Mouse (Mus musculus) thymus, adult 18-20 months (tissue): ENCODE data around the gene Ip6k3.

Experiments
- DNase-seq, 2 experiments: peaks; one replicate each; pipeline ENCODE4 v3.0.0; 2022; ENCODE audit warnings: mixed read lengths in 2 of 2

The Ip6k3 gene

GRCm38 (mm10) chr17:27181666-27182065, 14.1 kb upstream of the Ip6k3 start:
- no peak for DNase-seq

- no peak for DNase-seq
Observed at GRCm38 (mm10) chr17:27179681-27180280, 12.2 kb upstream of the Ip6k3 start.

- DNase-seq, result no peak
Observed at GRCm38 (mm10) chr17:27178427-27179177, 11.0 kb upstream of the Ip6k3 start.

DNA sequence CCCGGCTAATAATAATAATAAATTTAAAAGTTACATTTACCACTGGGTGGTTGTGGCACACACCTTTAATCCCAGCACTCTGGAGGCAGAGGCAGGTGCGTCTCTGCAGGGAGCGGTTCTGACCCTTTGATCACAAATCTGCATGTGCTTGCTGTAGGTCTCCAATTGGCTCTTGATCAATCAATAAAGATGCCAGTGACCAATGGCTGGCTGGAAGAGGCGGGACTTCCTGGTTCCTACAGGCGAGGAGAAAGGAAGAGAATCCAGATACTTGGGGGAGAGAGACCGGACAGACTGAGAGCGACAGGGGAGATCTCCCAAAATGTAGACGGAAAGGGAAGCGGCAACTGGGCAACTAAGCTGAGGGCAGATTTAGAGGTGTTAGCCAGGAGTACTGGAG, 10.4 kb upstream of the Ip6k3 start:
- DNase-seq, result no peak

DNA sequence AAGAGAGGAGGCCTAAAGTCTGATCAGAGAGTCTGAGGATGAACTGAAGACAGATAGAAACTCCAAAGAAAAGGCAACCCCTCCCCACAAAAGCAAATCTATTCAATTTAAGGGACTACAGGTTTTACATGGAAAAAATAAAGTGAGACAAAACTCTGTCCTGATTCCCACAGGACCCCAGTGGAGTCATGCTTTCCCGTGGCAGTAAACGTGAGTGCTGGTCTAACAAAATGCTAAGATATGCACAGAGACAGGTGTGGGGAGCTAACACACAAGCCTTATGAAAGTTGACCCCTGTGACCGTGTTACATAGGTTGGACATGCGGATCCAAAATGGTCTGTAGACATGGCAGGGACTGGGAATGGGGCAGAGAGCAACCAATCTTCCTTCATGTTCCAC, 9.2 kb upstream of the Ip6k3 start:
- no peak for DNase-seq

GRCm38 (mm10) chr17:27176287-27176686, 8.7 kb upstream of the Ip6k3 start:
- no peak for DNase-seq

DNA sequence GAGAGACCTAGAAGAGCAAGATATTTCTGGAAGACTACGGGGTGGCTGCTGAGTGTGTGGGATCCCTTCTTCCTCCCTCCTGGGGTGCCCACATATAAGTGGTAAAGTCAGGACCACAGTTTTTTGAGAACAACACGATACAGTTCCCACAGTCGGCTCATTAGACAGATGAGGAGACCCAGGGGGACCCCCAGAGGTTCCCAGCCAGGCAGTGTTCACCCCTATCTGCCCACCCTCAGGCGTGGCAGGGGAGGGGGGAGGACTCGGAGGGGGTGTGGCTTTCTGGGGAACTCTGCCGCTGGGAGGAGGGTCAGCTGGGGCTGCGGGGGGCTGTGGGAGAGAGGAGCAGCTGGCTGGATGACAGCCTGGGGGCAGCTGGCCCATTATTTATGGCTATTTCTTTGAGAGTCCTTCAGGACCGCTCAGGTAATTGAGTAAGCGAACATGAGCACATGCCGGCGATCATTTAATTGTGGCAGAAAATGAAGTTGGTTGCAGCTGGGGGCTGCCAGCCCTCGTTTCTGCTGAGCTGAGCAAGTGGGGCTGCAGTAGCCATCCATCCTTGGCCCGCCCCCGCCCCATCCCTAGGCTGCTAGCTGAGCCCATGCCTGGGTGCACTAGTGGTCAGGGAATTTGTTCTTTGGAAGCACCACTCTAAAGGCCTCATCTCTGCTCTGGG, 7.7 kb upstream of the Ip6k3 start:
- no peak for DNase-seq

- no peak for DNase-seq
Observed at GRCm38 (mm10) chr17:27173715-27174114, 6.1 kb upstream of the Ip6k3 start.

- no peak for DNase-seq
Observed at GRCm38 (mm10) chr17:27172459-27172858, 4.9 kb upstream of the Ip6k3 start.

GRCm38 (mm10) chr17:27171121-27171520, 3.5 kb upstream of the Ip6k3 start:
- no peak for DNase-seq

DNA sequence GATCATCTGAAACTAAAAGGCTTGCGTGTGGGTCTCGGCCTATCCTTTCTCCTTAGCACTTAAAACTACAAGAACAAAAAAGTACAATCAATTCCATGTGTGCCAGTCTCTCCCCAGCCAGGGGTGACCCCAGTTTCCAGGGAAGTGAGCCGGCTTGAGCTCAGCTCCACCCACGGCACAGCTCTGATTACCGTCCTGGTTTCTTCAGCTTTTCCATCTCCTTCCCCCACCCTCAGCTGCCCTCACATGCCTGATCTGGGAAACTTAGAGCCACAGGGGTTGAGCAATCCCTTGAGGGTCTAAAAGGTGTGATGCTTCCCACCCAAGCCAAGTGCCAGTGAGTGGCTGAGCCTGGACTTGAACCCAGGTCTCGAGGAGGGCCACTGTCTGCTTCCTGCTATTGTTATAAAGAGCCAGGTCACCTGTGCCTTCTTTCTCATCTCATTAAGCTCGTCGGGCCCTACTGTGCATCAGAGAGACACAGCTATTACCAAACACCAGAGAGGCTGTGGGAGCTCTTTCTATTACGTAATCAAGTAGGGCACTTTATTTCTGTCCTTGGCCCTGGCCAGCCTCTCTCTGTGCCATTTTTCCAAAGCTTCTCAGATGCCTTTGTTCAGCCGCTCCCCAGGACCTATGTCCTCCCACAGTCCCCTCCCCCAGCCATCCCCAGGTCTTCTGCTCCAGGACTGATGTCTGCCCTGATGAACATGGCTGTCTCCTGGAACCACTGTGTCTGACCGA, 2.5 kb upstream of the Ip6k3 start:
- no peak for DNase-seq

- no peak for DNase-seq
Observed at GRCm38 (mm10) chr17:27168569-27168968, 974 bp upstream of the Ip6k3 start.

DNA sequence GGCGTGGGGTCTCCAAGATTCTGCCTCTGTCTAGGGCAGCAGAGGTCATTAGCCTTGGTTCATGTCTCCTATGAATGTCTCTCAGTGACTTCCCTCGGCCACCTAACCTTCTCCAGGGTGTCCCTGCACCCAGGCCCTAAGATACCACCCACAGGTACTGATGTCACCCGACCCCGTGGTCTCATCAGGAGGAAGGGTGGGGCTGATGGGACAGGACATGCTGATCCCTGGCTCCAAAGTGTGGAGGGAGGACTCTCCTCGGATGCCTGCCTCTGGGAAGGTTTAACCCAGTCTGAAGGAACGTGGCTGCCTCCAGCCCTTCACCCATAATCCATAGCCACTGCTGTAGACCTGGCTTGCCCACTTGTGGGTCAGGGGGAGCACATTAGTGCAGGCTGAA, 694 bp downstream of the Ip6k3 start:
- DNase-seq, result no peak

DNA sequence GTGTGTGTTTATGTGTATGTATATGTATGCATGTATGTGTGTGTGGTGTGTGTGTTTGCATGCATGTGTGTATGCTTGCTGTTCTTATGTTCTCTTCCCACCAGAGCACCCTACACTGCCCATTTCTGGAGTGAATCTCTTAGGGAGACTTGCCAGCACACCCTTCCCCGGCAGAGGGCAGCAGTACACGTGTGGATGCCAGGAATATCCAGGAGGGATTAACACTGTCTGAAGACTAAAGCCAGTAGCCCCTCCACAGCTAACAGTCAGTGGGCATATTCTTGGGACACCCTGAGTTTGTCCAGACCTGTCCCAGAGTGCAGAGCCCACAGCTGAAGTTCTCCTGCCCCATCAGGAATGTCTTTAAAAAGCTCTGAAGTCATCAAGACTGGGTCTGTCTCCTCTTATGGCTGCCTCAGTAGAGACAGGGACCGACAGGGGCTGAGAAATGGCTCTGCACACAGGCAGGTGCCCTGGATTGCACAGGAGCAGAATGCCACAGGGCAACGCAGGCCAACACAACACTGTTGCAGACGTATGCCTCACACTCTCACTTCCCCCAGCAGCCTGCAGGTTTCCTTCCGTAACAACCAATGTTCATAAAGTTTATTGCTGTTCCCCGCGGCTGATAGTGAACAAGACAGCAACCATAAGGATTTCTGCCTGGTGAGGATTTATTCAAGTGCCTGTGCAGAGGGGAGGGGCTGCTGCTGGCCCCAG, 2.4 kb downstream of the Ip6k3 start:
- DNase-seq, result no peak

GRCm38 (mm10) chr17:27160905-27161304, 6.7 kb downstream of the Ip6k3 start:
- DNase-seq, result no peak

- no peak for DNase-seq
Observed at GRCm38 (mm10) chr17:27159169-27159568, 8.4 kb downstream of the Ip6k3 start.

DNA sequence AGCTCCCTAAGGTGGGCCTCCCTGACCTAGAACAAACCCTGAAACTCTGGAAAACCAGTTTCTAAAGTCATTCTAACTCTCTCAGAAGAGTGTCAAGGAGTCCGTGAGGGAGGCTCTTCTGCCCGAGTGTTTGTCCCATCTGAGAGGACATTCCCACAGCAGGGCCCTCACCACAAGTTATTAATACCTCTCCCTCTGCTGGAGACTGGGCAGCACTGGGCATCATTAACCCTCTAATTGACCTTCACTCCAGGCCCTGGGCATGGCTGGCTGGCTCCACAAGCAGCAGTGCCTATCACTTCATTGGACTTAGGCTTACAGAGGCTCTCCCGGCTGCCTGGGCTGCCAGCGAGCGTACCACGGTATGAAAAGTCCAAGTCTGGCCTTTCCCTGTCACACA, 9.2 kb downstream of the Ip6k3 start:
- DNase-seq, result no peak

GRCm38 (mm10) chr17:27155752-27156151, 11.8 kb downstream of the Ip6k3 start:
- DNase-seq, result no peak

DNA sequence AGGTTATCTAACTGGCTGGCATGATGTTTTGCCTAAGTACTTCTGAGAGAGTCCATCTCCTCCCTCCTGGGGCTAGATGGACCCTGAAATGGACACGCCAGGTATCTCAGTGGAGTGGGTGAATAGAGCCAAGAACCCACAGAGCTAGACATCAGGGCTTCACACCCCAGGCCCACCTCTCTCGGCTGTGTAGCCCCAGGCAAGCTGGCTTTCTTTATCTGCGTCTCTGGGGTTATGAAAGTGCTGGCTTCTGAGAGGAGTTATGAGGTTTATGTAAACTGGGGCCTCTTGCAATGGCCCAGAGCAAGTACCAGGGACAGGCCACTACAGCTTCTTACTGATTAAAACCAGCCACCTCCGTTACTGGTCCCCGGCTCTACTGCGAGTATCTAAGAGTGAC, 12.7 kb downstream of the Ip6k3 start:
- no peak for DNase-seq

DNA sequence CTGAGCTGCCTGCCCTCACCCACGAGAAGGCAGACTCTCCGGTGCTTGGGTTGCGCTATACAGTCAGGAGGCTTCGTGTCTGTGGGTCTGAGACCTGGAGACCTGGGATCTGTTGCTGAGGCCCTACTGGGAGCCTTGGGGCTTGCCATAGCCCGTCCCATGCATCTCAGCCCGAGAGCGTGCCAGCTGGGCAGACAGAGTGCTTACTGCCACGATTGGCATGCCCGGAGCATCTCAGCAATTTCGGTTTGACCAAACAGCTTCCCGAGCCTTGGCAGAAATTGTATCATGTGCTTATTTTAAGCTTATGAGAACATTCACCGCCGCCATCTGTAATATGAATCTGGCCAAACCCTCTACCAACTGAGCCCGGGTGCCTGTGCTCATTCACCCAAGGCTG, 13.3 kb downstream of the Ip6k3 start:
- DNase-seq, result no peak

- DNase-seq, result no peak
Observed at GRCm38 (mm10) chr17:27153773-27154193, 13.8 kb downstream of the Ip6k3 start.

DNA sequence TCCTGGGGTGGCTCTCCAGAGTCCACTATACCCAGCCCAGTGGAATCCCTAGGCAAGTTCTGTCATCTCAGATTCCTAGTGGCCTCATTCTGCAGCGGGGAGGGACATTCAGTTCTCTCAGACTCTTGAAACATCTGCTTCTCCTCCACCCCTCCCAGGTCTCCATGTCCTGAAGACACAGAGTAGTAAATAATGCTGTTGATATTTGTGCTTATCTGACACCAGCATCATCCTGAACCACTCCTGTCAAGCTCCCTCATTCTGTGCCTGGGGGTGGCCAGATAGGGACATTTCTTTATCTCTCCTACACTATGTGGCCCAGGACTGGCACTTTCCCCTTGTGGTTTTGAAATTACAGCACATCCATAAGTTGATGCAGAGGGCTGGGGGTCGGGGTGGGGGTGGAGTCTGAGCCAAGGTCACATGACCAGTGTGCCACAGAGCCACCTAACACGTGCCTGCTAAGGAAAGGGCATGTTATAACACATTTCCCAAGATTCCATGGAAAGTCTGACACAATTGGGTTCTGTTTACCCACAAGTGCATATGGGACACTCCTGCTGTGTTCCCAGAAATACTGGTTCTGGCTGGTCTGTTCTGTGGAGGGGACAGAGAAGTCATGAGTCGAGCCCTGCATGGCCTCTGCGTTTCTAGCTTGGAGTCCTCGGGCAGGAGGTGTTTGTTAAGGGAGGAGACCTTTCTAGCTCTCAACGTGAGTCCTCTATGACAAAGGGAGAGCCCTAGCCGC, 14.4 kb downstream of the Ip6k3 start:
- DNase-seq, result no peak
